ENCODE assay signal across 9 mouse cellular contexts in the genomic region with DNA sequence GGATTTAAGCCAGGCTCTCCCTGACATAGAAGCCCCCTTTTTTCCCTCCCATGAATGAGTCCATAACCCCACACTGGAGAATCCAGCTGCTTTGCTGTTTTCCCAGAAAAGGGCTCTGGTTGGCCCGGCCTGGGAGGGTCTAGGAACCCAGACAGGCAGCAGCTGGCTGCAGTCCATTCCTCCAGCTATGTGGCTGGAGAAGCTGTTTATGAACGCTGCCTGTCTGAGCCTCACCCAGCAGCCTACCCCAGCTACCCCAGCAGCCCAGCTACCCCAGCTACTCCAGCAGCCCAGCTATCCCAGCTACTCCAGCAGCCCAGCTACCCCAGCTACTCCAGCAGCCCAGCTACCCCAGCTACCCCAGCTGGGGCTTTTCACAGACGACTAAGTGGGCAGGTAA. TPM values are rescaled to one million over a fixed set of nuclear protein-coding genes. Genes with fewer than 3 reads are reported as not detected.
DNase-seq lines count a peak whose midpoint lies in the region; ATAC-seq lines count a peak whose summit lies in the region.
"Had no signal": no experiment of that assay in that cellular context is flagged by ENCODE, and none has a peak within 500 bp of the region (broad histone marks: within the 10 kb centered on the region; RNA-seq: fewer than 3 reads in every experiment).

Gene Pdcd4, plus strand, starts transcription at position 171 of the 400 bp plus-strand sequence.

- H3K27ac ChIP-seq in heart, embryonic 16.5 days (ENCODE audit: low read length) = peak within 1 kb of the TSS; percentile 30
- H3K27ac ChIP-seq in midbrain, embryonic 11.5 days (ENCODE audit: low read depth, low read length) = no peak within 1 kb of the TSS

- H3K4me2 ChIP-seq in heart, embryonic 16.5 days (ENCODE audit: low read depth, low read length) = no peak within 1 kb of the TSS
- no peak within 1 kb of the TSS for H3K4me2 ChIP-seq in midbrain, embryonic 11.5 days

- no peaks in the 10 kb centered on the region for H3K27me3 ChIP-seq in heart, embryonic 16.5 days (ENCODE audit: control insufficient read depth, insufficient read depth, low read length)
- no peaks in the 10 kb centered on the region for H3K27me3 ChIP-seq in midbrain, embryonic 11.5 days (ENCODE audit: control insufficient read depth, insufficient read depth, low read length)

- no peak within 1 kb of the TSS for H3K4me3 ChIP-seq in heart, embryonic 16.5 days (ENCODE audit: low read length)
- no peak within 1 kb of the TSS for H3K4me3 ChIP-seq in midbrain, embryonic 11.5 days (ENCODE audit: low read depth, low read length)
- H3K4me3 ChIP-seq: erythroblast, embryonic 14.5 days had no signal

- peak; percentile 41 for DNase-seq in urinary bladder, postnatal 14 days (ENCODE audit: low spot score)
- no peak for DNase-seq in urinary bladder, postnatal 10 days (ENCODE audit: low spot score)
- no peak for DNase-seq in left cerebral cortex, adult 8-10 months (ENCODE audit: low spot score in 2 of 2)
- DNase-seq in midbrain, embryonic 11.5 days (ENCODE audit: low spot score, missing footprints) = no peak
- DNase-seq in cerebellum, adult 9-11 months = no peak
- no peak for DNase-seq in embryo, embryonic 10.5 days (ENCODE audit: low spot score)

- H3K9ac ChIP-seq in heart, embryonic 16.5 days (ENCODE audit: low read length) = peak within 1 kb of the TSS; percentile 8; the same call in 1 of the 2 replicates
- no peak within 1 kb of the TSS for H3K9ac ChIP-seq in midbrain, embryonic 11.5 days (ENCODE audit: low read length)

- H3K36me3 ChIP-seq in heart, embryonic 16.5 days (ENCODE audit: control insufficient read depth, insufficient read depth) = no peaks in the 10 kb centered on the region
- H3K36me3 ChIP-seq in midbrain, embryonic 11.5 days (ENCODE audit: control insufficient read depth, insufficient read depth, low read length) = no peaks in the 10 kb centered on the region

- H3K9me3 ChIP-seq in heart, embryonic 16.5 days (replicated peaks; ENCODE audit: control insufficient read depth, low read length) = no peaks in the 10 kb centered on the region
- H3K9me3 ChIP-seq in midbrain, embryonic 11.5 days (ENCODE audit: control insufficient read depth, low read length) = no peaks in the 10 kb centered on the region

- 35% methylated on average over 3 of the region's 3 CpGs for WGBS in heart, embryonic 16.5 days
- WGBS in midbrain, embryonic 11.5 days = 65% methylated on average over 3 of the region's 3 CpGs

- H3K4me1 ChIP-seq in heart, embryonic 16.5 days (ENCODE audit: control insufficient read depth, insufficient read depth, low read length) = peaks cover 28% of the 10 kb centered on the region
- H3K4me1 ChIP-seq in midbrain, embryonic 11.5 days (ENCODE audit: control insufficient read depth, insufficient read depth, low read length) = no peaks in the 10 kb centered on the region

- no peak for ATAC-seq in erythroid progenitor cell, adult 5-6 weeks (replicated peaks; ENCODE audit: low FRiP score, poor library complexity, severe bottlenecking)
- ATAC-seq in heart, embryonic 16.5 days (replicated peaks; ENCODE audit: extremely low read depth, insufficient read depth, low FRiP score) = no peak
- ATAC-seq in midbrain, embryonic 11.5 days (ENCODE audit: low FRiP score) = no peak

RNA-seq across cellular contexts. Expression of gene Pdcd4, which starts in this region (rescaled TPM):
- total RNA-seq in erythroid progenitor cell, adult 5-6 weeks (2015; ENCODE audit: low replicate concordance) = 44.0 and 45.4 TPM in 2 replicates
- 32.2 and 56.3 TPM in 2 replicates for total RNA-seq in erythroid progenitor cell, adult 5-6 weeks (2017; ENCODE audit: low replicate concordance)
- 32.0 and 37.9 TPM in 2 replicates for polyA plus RNA-seq in heart, embryonic 16.5 days (2015; fragmentation: Nextera tagmentation; extraction: Ambion mirVana)
- 100 to 1,000 TPM in 2 of 4 experiments, 10 to 100 TPM in 2; 95.8 to 102 (median 98.8) TPM for total RNA-seq in left cerebral cortex, adult 8-10 months (2022)
- polyA plus RNA-seq in midbrain, embryonic 11.5 days (2014; fragmentation: Nextera tagmentation; extraction: Ambion mirVana) = 61.9 and 65.7 TPM in 2 replicates
